Mouse (Mus musculus) megakaryocyte, embryonic 14.5 days (primary cell): Measurements from ENCODE around the gene Cdc27.

Source experiments
- FLI1 ChIP-seq: IDR thresholded peaks from 2 replicates; pipeline ENCODE4 v1.6.1; 2012; ENCODE audit warnings: low read length, inconsistent platforms, mixed read lengths
- GATA1 ChIP-seq: IDR thresholded peaks from 3 replicates; pipeline ENCODE4 v1.6.1; 2012; ENCODE audit warnings: mixed read lengths, low read length, inconsistent platforms, borderline replicate concordance

GRCm38 (mm10) chr11:104479505-104479904, 70.9 kb downstream of the Cdc27 start:
- TF ChIP-seq FLI1 (no peak), GATA1 (no peak)
